Mouse (Mus musculus) bone marrow macrophage, adult 2 months (primary cell): ENCODE data around the gene 4930563M21Rik.

ENCODE experiments used
- CTCF ChIP-seq: IDR thresholded peaks from 2 replicates; pipeline ENCODE4 v1.5.1; 2012; ENCODE audit warnings: low read depth, mild to moderate bottlenecking, low read length, moderate library complexity
- POLR2A ChIP-seq: IDR thresholded peaks from 2 replicates; pipeline ENCODE4 v1.6.1; 2012; ENCODE audit warnings: mild to moderate bottlenecking, low read depth, low read length, borderline replicate concordance

DNA sequence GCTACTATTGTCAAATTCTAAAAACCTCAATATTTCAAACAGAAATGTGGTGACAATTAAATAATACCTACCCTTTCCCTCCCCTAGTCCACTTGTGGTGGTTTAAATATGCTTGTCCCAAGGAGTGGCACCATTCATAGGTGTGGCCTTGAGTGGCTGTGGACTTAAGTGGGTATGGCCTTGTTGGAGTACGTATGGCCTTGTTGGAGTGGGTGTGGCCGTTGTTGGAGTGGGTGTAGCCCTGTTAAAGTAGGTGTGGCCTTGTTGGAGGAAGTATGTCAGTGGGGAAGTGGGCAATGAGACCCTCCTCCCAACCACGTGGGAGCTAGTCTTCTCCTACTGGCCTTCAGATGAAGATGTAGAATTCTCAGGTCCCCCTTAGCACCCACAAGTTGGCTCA, 21.9 kb upstream of the 4930563M21Rik start:
- TF ChIP-seq CTCF (no peak), POLR2A (no peak)
